Mouse (Mus musculus): ENCODE measurements around the gene Gabrp. TPM values are rescaled to one million over a fixed set of nuclear protein-coding genes. Genes with fewer than 3 reads are reported as not detected.

The Gabrp gene
- polyA plus RNA-seq (2017; shearing (Covaris generic)) = not detected

DNA sequence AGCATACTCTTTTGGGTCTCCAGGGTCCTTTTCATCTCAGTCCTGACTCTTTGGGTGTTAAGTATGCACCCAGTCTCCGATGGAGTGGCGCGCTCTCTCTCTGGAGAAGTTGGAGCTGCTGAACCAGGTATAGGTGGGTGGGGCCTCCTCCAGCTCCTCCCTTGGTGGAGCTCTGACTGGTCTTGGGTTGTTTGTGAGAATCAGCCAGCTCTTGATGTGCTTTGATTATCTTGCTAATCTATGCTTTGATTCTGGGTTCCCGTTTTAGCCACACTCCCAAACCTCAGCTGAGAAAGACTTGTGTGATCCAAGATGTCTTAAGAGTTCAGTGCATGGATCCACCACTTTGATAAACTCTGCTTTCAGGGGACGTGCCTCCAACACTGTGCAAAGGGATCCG lies at the start of gene Gabrp:
Gene Gabrp, minus strand, starts transcription at position 101 of the 400 bp plus-strand sequence.
- ATAC-seq = no peak

DNA sequence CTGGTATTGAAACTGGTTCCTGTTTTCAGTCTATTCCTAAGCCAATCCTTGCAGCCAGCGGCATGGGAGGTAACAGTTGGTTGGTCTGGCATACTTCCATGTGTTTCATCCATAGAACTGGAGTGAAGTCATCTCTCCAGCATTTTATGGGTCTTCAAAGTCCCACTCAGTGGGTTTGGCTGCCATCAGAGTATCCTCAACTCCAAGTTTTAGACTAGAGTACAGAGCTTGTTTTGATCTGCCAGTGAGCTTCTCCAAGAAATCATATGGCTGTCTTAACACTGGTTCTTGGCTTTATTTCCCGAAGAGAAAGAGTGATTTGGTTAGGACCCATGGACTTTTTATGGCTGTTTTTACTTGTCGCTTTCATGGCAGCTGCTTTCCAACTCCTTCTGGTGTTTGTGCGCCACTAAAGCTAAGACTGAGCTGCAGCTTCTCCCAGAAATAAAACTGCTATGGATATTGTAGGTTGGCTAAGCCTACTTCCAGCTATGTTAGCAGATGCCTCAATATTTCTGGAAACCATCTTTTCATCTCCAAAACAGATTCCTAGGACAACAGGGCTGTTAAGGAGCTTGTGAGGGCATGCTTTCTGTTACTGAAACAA lies 48.5 kb upstream of the Gabrp start:
- ATAC-seq = no peak

DNA sequence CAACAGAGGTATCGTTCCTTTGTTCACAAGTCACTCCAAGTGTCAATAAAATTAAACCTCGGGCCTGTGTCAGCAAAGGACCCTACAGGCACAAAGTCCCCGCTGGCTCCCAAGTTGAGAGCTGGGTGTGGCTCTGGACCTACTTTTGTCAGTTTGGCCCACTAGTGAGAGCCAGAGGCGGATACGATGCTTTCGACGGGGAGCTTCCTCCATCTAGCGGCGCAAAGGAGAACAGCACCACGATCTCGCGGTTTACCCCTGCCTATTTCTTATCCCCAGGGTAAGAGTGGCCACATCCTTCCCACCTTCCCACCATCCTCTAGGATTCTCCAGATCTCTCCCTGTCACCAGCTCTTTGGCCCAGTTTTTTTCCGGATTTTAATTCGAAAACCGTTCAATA lies 35.5 kb upstream of the Gabrp start:
- ATAC-seq = no peak

DNA sequence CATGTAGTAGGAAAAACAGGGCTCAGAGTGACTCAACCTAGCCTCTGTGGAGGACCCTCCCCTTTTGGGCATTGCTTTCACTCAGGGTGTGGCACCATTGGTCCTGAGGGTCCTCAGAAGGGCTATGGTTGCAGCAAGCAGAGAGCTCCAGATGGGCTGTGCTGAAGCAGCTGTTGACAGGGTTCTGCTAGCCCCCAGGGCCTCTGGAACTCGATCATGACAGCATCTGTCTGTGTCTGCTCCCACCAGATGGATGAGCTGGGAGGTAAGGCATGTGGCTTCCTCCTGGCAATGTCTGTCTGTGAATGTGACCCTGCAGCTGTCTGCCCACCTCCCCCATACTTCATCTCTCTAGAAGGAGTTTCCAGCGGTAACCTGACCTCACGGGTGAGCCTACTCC lies 29.0 kb upstream of the Gabrp start:
- ATAC-seq = no peak

DNA sequence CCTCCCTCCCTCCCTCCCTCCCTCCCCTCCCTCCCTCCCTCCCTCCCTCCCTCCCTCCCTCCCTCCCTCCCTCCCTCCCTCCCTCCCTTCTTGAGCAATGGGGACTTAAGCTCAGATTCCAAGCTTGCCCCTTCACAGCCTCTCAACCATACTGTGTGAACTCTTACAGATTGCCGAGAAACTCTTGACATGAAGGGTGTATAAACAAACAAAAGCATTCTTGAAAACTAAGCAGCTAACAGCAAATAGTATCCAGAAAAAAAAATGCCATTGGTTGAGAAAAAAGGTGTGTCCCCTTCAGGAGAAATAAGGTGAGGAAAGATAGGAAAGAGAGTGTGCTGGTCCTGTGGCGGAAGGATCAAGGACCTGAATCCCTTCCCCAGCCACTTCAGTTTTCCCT lies 24.4 kb upstream of the Gabrp start:
- no peak for ATAC-seq

- ATAC-seq = no peak
Observed at GRCm38 (mm10) chr11:33598986-33599385, 20.2 kb upstream of the Gabrp start, which contains the start of gene D130052B06Rik. Gene D130052B06Rik (plus strand): TSS chr11:33599302.

DNA sequence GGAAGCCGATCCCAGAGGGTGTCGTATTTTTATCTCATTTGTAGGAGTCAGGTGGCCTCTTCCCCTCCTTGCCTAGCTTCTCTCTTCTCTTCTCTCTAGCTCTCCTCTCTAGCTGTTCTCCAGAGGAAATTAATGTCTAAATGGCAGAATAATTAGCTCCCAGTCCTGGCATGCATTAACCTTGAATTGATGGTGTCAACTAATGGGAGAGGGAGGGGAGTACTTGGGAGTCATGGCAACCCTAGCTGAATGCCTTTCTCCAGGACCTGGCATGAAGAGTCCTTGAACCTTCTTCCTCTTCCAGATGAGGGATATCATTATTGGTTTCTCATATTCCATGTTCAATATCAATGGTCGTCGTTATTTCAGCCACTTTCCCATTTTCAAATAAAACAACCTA lies 17.9 kb upstream of the Gabrp start:
- ATAC-seq = no peak

DNA sequence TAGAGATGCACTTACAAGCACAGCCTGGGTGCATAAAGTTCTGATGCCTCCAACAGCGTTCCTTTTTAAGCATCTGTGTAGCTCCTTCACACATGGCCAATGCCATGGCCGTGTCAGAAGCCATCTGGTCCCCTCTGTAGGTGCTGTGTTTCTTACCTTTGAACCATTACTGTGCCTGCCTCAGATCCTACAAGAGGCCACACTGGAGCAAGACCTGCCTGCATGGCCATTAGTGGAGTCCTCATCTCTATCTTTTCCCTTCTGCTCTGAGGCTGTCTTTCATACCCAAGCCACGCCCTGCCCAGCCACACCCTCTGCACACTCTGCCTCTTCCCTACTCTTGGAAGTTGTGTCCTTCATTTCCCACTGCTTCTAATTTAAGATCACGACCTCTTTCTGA lies 14.1 kb upstream of the Gabrp start:
- no peak for ATAC-seq

- ATAC-seq = no peak
Observed at GRCm38 (mm10) chr11:33590771-33591170, 12.0 kb upstream of the Gabrp start.

DNA sequence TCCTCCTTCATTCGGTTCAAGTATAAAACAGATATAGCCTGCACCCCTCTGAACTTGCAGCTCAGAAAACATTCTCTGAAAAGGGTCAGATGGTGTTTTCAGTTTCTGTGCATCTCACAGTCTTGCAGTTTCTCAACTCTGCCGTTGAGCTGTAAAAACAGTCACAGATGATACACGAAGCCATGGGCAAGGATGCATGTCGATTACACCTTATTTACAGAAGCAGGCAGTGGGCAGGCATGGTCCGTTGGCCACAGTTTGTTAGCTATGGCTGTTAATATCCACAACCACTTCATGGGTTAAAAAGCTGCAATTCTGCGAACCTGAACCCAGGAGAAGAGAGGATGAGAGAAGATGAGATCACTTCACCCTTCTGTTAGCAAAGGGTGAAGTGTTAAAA lies 7.9 kb upstream of the Gabrp start:
- ATAC-seq = no peak

DNA sequence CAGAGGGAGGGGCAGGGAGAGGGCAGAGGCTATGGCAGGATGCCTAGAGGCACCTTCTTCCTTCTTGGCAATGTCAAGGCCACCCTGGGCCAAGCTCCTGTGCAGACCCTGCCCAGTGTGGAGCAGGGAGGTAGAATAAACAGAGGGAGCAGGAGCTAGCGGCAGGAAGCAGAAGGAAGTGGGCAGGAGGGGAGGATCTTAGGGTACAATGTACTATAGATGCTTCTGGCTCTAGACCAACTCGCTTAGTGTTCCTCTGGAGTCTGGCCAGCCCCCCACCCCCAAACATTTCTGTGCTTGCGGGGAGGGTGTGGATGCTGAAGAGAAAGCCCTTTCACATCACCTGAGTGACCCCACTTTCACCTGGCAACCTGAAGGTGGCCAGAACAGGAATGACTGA lies 862 bp upstream of the Gabrp start:
- ATAC-seq = no peak

DNA sequence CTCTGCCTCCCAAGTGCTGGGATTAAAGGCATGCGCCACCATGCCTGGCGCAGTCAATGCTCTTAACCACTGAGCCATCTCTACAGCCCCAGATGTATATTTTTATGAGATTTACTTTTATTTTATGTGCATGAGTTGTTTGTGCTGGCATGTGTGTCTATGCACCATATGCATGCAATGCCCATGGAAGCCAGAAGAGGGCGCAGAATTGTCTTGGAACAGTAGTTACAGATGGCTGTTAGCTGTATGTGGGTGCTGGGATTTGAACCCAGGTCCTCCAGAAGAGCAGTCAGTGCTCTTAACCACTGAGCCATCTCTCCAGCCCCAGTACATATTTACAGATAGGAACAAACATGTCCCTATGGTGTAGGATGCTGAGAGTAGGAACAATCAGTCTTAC lies 3.8 kb downstream of the Gabrp start:
- no peak for ATAC-seq

- ATAC-seq = no peak
Observed at GRCm38 (mm10) chr11:33570413-33570812, 8.3 kb downstream of the Gabrp start.

DNA sequence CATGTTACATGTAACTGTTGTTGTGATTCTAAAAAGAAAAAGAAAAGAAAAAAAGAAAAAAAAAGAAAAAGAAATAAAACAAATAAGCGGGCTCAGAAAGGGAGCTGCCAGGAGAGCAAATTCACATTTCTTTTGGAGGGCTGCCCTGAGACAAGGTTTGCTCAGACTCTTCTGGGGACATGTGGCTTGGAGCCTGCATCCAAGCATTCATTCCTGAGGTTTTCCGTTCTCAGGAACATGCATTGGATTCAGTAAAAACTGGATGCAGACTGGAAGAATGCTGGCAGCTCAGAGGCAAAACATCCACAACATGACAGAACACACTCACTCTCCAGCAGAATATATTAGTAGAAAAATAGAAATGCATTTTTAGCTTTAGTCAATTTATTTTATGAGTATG lies 14.8 kb downstream of the Gabrp start:
- ATAC-seq = no peak

- no peak for ATAC-seq
Observed at GRCm38 (mm10) chr11:33554123-33554522, 24.6 kb downstream of the Gabrp start.

DNA sequence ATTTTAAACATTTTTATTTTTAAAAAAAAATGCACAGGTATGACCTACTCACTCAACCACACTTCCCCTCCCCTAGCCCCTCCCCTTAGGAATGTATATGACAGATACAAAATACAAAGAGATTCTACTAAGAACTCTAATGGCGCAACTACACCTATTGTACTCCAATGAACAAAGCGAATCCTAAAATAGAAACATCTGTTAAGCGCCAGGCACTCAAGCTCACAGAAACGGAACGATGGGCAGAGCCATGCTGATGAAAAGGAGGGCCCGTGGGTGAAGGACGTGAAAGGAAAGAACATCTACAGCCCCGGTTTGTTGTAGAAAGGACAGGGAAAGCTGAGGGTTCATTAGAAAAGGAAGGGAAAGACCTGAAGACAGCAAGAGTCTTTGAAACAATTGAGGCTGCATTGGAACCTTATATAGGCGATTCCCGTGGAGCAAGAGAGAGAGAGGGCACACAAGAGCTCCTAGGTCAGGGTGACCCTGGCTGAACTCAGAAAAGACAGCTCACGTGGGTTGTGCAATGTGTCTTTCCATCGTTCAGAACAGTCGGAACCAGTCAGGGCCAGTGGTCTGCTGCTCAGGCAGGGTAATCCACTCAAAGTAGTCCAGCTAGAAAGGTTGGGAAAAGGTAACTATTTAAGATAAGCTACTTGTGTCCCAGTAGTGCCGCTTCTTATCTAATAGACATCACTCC lies 27.7 kb downstream of the Gabrp start:
- no peak for ATAC-seq

GRCm38 (mm10) chr11:33547386-33547785 lies 31.4 kb downstream of the Gabrp start:
- no peak for ATAC-seq

DNA sequence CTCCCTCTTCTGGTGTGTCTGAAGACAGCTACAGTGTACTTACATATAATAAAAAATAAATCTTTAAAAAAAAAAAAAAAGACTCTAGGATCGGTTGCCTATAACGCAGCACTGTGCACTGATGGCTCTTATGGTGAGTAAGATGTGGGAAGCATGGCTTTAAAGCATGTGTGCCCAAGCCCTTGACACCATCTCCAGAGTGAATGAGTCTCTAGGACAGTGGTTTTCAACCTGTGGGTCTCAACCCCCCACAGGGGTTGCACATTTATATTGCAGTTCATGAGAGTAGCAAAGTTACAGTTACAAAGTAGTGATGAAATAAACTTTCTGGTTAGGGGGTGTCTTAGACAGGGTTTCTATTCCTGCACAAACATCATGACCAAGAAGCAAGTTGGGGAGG lies 33.8 kb downstream of the Gabrp start:
- ATAC-seq = no peak

GRCm38 (mm10) chr11:33544121-33544520 lies 34.6 kb downstream of the Gabrp start:
- ATAC-seq = no peak

DNA sequence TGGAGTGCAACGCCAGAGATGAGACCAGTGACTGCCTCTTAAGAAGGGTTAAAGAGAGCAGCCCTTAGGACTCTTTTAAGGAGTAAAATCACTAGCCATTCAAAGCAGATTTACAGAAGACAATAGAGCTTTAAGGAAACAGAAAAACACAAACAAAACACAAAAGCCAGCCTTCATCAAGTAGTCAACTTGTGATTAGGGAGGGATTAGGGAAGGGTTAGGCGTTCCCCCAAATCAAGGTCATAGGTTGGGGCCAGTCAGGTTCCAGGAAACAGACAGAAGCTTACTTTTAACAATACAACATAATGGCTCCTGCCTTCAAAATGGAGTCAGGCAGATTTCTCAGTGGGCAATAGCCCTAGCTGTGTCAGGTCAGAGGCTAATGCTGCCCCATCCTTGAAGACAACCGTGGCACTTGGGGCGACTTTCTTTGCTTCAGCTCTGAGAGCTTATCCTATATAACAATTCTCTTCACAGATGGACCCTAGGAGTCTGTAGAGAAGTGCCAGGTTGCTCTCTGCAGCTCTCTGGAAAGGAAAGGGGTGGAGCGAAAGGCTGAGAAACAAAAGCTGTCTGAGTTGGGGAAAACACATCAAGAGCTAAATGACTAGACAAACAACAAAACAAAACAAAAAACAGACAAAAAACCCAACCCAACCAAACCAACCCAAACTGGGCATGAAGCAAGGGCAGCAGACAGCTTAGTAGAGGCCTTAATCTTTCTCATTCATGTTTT lies 41.2 kb downstream of the Gabrp start:
- ATAC-seq = no peak

DNA sequence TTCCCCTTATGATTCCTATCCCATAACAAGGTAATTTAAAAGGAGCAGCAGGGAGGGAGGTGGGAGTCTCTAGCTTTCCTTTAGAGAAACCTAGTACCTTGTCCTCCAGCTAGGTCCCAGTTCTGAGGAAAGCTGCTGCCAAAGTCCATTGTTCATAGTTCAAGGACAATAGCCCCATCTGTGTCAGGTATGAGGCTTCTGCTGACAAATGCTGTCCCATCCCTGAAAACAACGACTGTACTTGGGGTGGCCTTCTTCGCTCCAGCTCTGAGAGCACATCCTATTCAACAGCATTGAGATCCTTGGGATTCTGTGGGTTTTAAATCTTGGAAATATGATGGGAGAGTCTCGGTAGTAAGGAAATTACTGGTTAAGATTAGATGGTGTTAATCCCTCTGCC lies 42.1 kb downstream of the Gabrp start:
- no peak for ATAC-seq

GRCm38 (mm10) chr11:33534541-33534940 lies 44.2 kb downstream of the Gabrp start:
- no peak for ATAC-seq

DNA sequence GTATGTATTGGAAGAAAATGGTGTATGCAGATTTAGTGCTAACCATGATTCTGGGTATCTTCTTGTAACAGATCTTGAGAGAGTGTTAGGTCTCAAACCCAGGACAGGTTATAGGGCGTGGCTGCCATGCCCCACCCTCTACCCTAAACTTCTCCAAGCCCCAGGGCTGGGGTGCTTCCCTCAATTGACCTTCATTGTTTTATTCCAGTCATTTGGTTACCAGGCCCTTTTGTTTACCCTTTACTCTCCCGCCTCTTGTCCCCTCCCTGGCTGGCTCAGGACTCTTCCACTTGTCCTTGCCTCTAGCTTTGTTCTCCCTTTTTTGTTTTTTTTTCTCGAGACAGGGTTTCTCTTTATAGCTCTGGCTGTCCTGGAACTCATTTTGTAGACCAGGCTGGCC lies 45.2 kb downstream of the Gabrp start:
- ATAC-seq = no peak

DNA sequence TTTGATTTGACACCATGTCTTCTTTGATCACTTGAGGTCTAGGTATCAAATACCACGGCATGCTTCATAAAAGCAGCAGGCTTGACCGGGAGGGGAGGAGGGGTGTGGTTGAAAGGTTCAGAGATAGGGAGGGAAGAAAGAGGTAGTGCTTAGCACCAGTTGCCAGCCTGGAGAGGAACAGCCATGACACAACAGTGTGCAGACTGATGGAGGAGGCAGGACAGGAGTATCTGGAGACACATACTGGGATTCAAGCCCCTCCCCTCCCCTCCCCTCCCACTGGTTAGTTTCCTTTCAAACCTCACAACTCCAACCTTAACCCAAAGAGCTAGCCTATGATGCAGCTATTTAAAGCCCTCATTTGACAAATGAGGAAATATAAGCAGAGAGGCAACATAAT lies 49.2 kb downstream of the Gabrp start:
- no peak for ATAC-seq

Measured in CD4-positive, CD25-positive, alpha-beta regulatory T cell, adult 4 months (primary cell).